Mouse (Mus musculus): Measurements from ENCODE around the gene Zfp652.

DNA sequence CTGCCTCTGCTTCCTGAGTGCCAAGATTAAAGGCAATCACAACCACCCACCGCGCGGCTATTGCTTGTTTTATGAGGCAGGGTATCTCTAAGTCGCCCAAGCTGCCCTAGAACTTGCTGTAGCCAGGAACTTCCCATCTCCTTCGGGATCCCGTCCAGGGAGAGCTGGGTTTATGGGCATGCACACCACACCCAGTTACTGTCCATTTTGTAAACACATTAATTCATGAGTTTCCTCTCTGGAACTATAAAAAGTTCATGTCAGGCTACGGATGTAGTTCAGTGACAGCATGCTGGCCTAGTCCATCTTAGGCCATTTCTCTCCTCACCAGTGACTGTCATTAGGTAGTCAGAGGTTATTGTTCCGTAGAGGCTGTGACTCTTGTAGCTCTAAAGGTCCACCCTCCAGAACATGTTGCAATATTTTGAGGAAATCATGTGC lies 77.0 kb downstream of the Zfp652 start:
- no peak for TF ChIP-seq POLR2A (IDR thresholded peaks at IDR 0.05; ENCODE audit: low read depth, low read length)
- no peak for TF ChIP-seq CTCF (IDR thresholded peaks at IDR 0.05; ENCODE audit: extremely low read depth, insufficient read depth, insufficient read length, insufficient replicate concordance)
